Mouse (Mus musculus) embryonic facial prominence, embryonic 12.5 days (tissue): Measurements from ENCODE around the gene Cabin1. TPM values are rescaled to one million over a fixed set of nuclear protein-coding genes. Genes with fewer than 3 reads are reported as not detected.

Source experiments
- ATAC-seq: fragments of 200-750 bp; cut with Nextera tagmentation; 2 replicates; pipeline ENCODE4 v1.8.0; 2017; ENCODE audit not compliant: insufficient number of reproducible peaks, insufficient read depth, low FRiP score, low TSS enrichment
- H3K27ac ChIP-seq: fragments of 300-500 bp; sonication (generic); 2 replicates; pipeline ENCODE4 v1.5.1; 2016; ENCODE audit warnings: mild to moderate bottlenecking
- H3K27me3 ChIP-seq: fragments of 300-500 bp; sonication (generic); 2 replicates; pipeline ENCODE4 v1.6.1; 2016; ENCODE audit warnings: mild to moderate bottlenecking, moderate library complexity
- H3K36me3 ChIP-seq: fragments of 300-500 bp; sonication (generic); 2 replicates; pipeline ENCODE4 v1.6.1; 2016; ENCODE audit warnings: mild to moderate bottlenecking
- H3K4me1 ChIP-seq: fragments of 300-500 bp; sonication (generic); 2 replicates; pipeline ENCODE4 v1.6.1; 2016
- H3K4me2 ChIP-seq: fragments of 300-500 bp; sonication (generic); replicated peaks from 2 replicates; pipeline ENCODE4 v1.6.1; 2016; ENCODE audit warnings: mild to moderate bottlenecking, moderate library complexity
- H3K4me3 ChIP-seq: fragments of 300-500 bp; sonication (generic); 2 replicates; pipeline ENCODE4 v1.5.1; 2016; ENCODE audit warnings: mild to moderate bottlenecking
- H3K9ac ChIP-seq: fragments of 300-500 bp; sonication (generic); 2 replicates; pipeline ENCODE4 v1.6.1; 2016; ENCODE audit warnings: mild to moderate bottlenecking, moderate library complexity
- H3K9me3 ChIP-seq: fragments of 300-500 bp; sonication (generic); 2 replicates; pipeline ENCODE4 v1.6.1; 2016; ENCODE audit warnings: mild to moderate bottlenecking, moderate library complexity
- WGBS: fragments of 180-500 bp; shearing (Covaris S2); methylation state at CpG from one replicate; pipeline ENCODE4 v1.1.7; 2016; 5-methylcytosine and 5-hydroxymethylcytosine counted together
- polyA plus RNA-seq: library from polyadenylated mRNA; unstranded; fragments of >200 nt; fragmentation: Nextera tagmentation; extraction: Ambion mirVana; gene quantifications from 2 replicates; pipeline ENCODE4 v1.2.1, GENCODE M21; 2016

The Cabin1 gene
- polyA plus RNA-seq = 34.7 and 36.0 TPM in 2 replicates

GRCm38 (mm10) chr10:75763682-75764518 lies at the start of gene Cabin1:
Cabin1 (minus strand) TSS chr10:75764341.
- Histone ChIP-seq H3K4me2 (peak within 1 kb of the TSS; percentile 73), H3K4me3 (peak within 1 kb of the TSS; percentile 88), H3K9me3 (no peaks in the 10 kb centered on the region), H3K4me1 (0 out of 2 replicates have a peak, but pooled peaks cover 9% of the 10 kb centered on the region), H3K9ac (peak within 1 kb of the TSS; percentile 65), H3K36me3 (peaks cover 11% of the 10 kb centered on the region; the same call in 1 of the 2 replicates), H3K27ac (0 out of 2 replicates have a peak within 1 kb of the TSS, but pooled peaks have one; percentile 55), H3K27me3 (no peaks in the 10 kb centered on the region)
- ATAC-seq = peak; percentile 97
- WGBS = under 1% methylated on average over 61 of the region's 61 CpGs

GRCm38 (mm10) chr10:75804217-75804616 lies 40.1 kb upstream of the Cabin1 start:
- Histone ChIP-seq H3K36me3 (no peaks in the 10 kb centered on the region), H3K27ac (no peak overlapping the region), H3K4me1 (no peaks in the 10 kb centered on the region), H3K9ac (no peak overlapping the region), H3K4me2 (no peak overlapping the region), H3K9me3 (no peaks in the 10 kb centered on the region), H3K27me3 (0 out of 2 replicates have a peak, but pooled peaks cover 4% of the 10 kb centered on the region), H3K4me3 (no peak overlapping the region)
- no peak for ATAC-seq
- WGBS = 67% methylated on average over 2 of the region's 2 CpGs

GRCm38 (mm10) chr10:75798176-75798696 lies 34.1 kb upstream of the Cabin1 start, which contains the start of gene Gstt1:
Gstt1 (minus strand) TSS chr10:75798584.
- Histone ChIP-seq H3K9me3 (no peaks in the 10 kb centered on the region), H3K27me3 (0 out of 2 replicates have a peak, but pooled peaks cover 6% of the 10 kb centered on the region), H3K27ac (no peak within 1 kb of the TSS), H3K36me3 (no peaks in the 10 kb centered on the region), H3K4me1 (peaks cover 23% of the 10 kb centered on the region), H3K9ac (peak within 1 kb of the TSS; percentile 45), H3K4me3 (peak within 1 kb of the TSS; percentile 42), H3K4me2 (peak within 1 kb of the TSS; percentile 80)
- no peak for ATAC-seq
- WGBS = 2% methylated on average over 18 of the region's 18 CpGs

- Histone ChIP-seq H3K9ac (peak overlapping the region; percentile 45), H3K4me1 (peaks cover 23% of the 10 kb centered on the region), H3K9me3 (no peaks in the 10 kb centered on the region), H3K27me3 (0 out of 2 replicates have a peak, but pooled peaks cover 6% of the 10 kb centered on the region), H3K4me3 (peak overlapping the region; percentile 42), H3K4me2 (peak overlapping the region; percentile 80), H3K36me3 (no peaks in the 10 kb centered on the region), H3K27ac (no peak overlapping the region)
- 5% methylated on average over 12 of the region's 12 CpGs for WGBS
- ATAC-seq = no peak
These were observed 33.6 kb upstream of the Cabin1 start for GRCm38 (mm10) chr10:75797619-75798175.

GRCm38 (mm10) chr10:75796731-75797516 lies 32.8 kb upstream of the Cabin1 start:
- no peak overlapping the region for H3K27ac ChIP-seq
- peaks cover 23% of the 10 kb centered on the region for H3K4me1 ChIP-seq
- H3K27me3 ChIP-seq = 0 out of 2 replicates have a peak, but pooled peaks cover 6% of the 10 kb centered on the region
- no peaks in the 10 kb centered on the region for H3K9me3 ChIP-seq
- ATAC-seq = no peak
- H3K9ac ChIP-seq = peak overlapping the region; percentile 45; the same call in 1 of the 2 replicates
- WGBS = 39% methylated on average over 11 of the region's 11 CpGs
- H3K4me2 ChIP-seq = peak overlapping the region; percentile 80
- peak overlapping the region; percentile 42 for H3K4me3 ChIP-seq
- no peaks in the 10 kb centered on the region for H3K36me3 ChIP-seq

GRCm38 (mm10) chr10:75794880-75795279 lies 30.7 kb upstream of the Cabin1 start:
- H3K36me3 ChIP-seq = no peaks in the 10 kb centered on the region
- no peak overlapping the region for H3K27ac ChIP-seq
- H3K4me2 ChIP-seq = no peak overlapping the region
- H3K9me3 ChIP-seq = no peaks in the 10 kb centered on the region
- H3K4me1 ChIP-seq = peaks cover 28% of the 10 kb centered on the region
- H3K27me3 ChIP-seq = 0 out of 2 replicates have a peak, but pooled peaks cover 6% of the 10 kb centered on the region
- H3K4me3 ChIP-seq = no peak overlapping the region
- no peak overlapping the region for H3K9ac ChIP-seq
- 35% methylated on average over 3 of the region's 3 CpGs for WGBS
- ATAC-seq = no peak

- Histone ChIP-seq H3K9ac (no peak overlapping the region), H3K4me2 (no peak overlapping the region), H3K36me3 (no peaks in the 10 kb centered on the region), H3K27ac (0 out of 2 replicates have a peak overlapping the region, but pooled peaks have one; percentile 36), H3K4me3 (no peak overlapping the region), H3K4me1 (peaks cover 10% of the 10 kb centered on the region), H3K27me3 (no peaks in the 10 kb centered on the region), H3K9me3 (no peaks in the 10 kb centered on the region)
- 20% methylated on average over 7 of the region's 7 CpGs for WGBS
- peak; percentile 56; the same call in 1 of the 2 replicates for ATAC-seq
These were observed 26.6 kb upstream of the Cabin1 start for GRCm38 (mm10) chr10:75790773-75791172.

- Histone ChIP-seq H3K9me3 (no peaks in the 10 kb centered on the region), H3K9ac (no peak overlapping the region), H3K4me3 (no peak overlapping the region), H3K4me2 (no peak overlapping the region), H3K27me3 (no peaks in the 10 kb centered on the region), H3K27ac (no peak overlapping the region), H3K36me3 (no peaks in the 10 kb centered on the region), H3K4me1 (peaks cover 8% of the 10 kb centered on the region)
- WGBS = 92% methylated on average over 5 of the region's 5 CpGs
- no peak for ATAC-seq
These were observed 25.7 kb upstream of the Cabin1 start for GRCm38 (mm10) chr10:75789841-75790240.

GRCm38 (mm10) chr10:75789081-75789735 lies 25.1 kb upstream of the Cabin1 start:
- Histone ChIP-seq H3K27me3 (no peaks in the 10 kb centered on the region), H3K9ac (no peak overlapping the region), H3K4me1 (peaks cover 5% of the 10 kb centered on the region; the same call in 1 of the 2 replicates), H3K9me3 (no peaks in the 10 kb centered on the region), H3K4me3 (no peak overlapping the region), H3K36me3 (no peaks in the 10 kb centered on the region), H3K27ac (no peak overlapping the region), H3K4me2 (no peak overlapping the region)
- ATAC-seq = no peak
- 78% methylated on average over 6 of the region's 6 CpGs for WGBS

GRCm38 (mm10) chr10:75788277-75788676 lies 24.1 kb upstream of the Cabin1 start:
- WGBS = 92% methylated on average over 8 of the region's 8 CpGs
- ATAC-seq = no peak
- H3K9ac ChIP-seq = no peak overlapping the region
- H3K36me3 ChIP-seq = no peaks in the 10 kb centered on the region
- H3K27ac ChIP-seq = no peak overlapping the region
- peaks cover 5% of the 10 kb centered on the region; the same call in 1 of the 2 replicates for H3K4me1 ChIP-seq
- H3K4me2 ChIP-seq = no peak overlapping the region
- H3K9me3 ChIP-seq = no peaks in the 10 kb centered on the region
- H3K27me3 ChIP-seq = no peaks in the 10 kb centered on the region
- no peak overlapping the region for H3K4me3 ChIP-seq
